Mouse (Mus musculus): ENCODE measurements around the gene Dpep2nb. TPM values are rescaled to one million over a fixed set of nuclear protein-coding genes. Genes with fewer than 3 reads are reported as not detected.
"Not testable (repeated sequence)": the region's sequence is repeated elsewhere in the genome, so short reads cannot be mapped to it uniquely, and the experiment has no call there.

Gene Dpep2nb
- total RNA-seq, 2 experiments from 2014 or later: 0.30 TPM; not detected in 1

DNA sequence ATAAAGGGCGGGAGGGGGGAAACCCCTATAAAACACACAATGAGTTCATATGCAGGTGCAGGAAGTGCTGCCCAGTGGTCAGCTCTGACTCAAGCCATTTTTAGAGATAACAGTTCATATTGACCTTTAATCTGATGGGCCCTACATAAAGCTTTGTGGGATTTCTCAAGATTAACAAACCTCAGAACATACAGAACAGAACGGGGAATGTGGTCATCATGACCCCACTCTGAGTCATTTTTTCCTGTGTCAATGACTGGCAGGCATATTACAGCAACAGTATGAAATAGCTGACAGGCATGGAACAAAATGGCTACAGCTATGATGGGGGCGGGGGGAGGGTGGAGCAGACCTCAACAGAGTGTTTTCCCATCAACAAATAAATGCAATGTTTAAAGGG, 1.4 kb upstream of the Dpep2nb start:
- DNase-seq: peak in 1 of 2 experiments; percentile 20

DNA sequence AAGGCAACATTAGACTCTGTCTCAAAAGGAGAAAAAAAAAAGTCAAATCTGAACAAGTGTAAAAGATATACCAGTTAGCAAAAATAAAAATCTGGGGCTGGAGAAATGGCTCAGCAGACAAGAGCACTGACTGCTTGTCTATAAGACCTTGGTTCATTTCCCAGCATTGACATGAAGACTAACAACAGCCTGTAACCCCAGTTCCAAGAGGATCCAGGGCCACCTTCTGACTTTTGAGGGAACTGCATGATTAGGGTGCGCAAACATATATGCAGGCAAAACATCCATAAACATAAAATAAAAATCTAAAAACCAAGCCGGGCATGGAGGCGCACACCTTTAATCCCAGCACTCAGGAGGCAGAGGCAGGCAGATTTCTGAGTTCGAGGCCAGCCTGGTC, 638 bp upstream of the Dpep2nb start:
- DNase-seq: no peak

DNA sequence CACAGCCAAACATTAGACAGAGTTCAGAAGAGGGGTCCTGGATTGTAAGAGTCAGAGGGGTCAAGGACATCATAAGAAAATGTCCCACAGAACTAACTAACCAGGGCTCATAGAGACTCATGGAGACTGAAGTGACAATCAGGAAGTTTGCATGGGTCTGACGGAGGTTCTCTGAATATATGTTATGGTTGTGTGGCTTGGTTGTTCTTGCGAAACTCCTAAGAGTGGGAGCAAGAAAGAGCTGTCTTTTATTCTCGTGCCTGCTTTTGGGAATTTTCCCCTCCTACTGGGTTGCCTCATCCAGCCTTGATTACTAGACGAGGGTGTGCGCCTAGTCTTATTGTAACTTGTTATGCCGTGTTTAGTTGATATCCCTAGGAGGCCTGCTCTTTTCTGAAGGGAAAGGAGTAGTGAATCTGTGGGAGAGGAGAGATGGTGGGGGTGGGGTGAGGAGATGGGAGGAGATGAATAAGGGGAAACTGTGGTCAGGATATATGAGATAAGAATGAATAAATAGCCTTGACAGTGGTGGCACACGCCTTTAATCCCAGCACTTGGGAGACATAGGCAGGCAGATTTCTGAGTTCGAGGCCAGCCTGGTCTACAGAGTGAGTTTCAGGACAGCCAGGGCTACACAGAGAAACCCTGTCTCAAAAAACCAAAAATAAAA, 1.1 kb downstream of the Dpep2nb start:
- DNase-seq: no peak

DNA sequence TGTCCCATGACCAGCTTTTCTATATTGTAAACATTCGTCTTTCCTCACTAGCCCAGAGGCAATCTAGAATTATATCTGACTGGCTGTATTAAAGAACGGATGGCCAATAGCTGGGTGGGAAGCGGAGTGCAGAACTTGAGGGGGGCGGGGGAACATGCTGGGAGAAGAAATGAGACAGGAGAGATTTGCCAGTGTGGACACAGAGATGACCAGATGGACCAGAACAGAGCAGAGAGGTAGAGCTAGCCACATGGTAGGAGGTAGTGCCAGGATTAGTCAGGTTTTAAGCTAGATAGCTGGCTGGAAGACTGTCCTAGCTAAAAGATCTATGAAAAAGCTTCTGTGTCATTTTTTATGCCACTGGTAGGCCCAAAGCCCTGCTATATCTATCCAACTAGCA, 3.9 kb downstream of the Dpep2nb start:
- no peak for DNase-seq

DNA sequence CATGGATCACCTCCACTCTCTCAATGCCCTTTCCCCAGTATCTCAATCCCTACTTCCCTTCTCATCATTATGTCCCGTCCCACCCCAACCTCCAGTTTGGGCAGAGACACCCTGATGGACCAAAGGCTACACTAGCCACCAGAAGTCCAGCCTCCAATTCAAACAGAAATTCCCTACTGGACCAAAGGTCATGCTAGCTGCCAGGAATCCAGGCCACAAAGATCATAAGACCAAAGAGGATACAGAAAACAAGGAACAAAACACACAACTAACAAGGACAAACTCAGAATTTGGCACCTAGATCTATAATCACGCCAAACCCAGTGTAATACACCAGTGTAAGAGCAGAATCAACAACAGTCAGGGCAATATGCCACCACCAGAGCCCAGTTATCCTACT, 6.8 kb downstream of the Dpep2nb start:
- peak in 1 of 2 experiments; percentile 36 for DNase-seq

DNA sequence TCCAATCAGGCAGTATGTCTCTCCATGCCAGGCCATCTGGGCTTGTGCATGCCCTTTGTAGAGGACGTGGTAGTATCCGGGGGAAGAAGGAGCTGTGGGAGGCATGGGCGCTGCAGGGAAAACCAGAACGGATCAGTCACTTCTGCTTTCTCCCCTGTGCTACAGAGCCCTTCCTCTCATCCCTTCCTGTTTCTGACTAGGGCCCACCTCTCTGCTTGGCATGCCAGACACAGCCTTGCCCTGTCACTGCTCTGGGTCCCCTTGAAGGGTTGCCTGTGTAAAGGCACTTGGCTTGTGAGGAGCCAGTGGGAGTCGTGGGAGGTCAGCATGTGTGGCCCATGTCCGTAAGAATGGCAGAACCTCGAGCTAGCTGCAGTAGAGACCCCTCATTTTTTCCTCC, 9.4 kb downstream of the Dpep2nb start:
- no peak for DNase-seq

DNA sequence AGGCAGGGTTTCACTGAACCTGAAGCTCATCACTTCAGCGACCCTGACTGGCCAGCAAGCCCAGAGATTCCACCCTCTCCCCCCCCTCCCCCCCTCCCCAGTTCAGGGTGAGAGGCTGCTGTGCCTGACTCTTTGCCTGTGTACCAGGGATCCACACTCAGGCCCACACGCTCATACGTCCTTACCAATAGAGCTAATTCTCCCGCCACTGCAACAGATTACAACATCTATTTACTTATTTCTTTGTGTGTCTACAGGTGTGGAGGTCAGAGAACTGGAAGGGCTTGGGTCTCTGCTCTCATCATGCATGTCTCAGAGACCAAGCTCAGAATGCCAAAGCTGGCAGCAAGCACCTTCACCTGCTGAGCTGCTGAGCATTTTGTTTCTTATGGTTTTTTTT, 12.5 kb downstream of the Dpep2nb start:
- no peak for DNase-seq

DNA sequence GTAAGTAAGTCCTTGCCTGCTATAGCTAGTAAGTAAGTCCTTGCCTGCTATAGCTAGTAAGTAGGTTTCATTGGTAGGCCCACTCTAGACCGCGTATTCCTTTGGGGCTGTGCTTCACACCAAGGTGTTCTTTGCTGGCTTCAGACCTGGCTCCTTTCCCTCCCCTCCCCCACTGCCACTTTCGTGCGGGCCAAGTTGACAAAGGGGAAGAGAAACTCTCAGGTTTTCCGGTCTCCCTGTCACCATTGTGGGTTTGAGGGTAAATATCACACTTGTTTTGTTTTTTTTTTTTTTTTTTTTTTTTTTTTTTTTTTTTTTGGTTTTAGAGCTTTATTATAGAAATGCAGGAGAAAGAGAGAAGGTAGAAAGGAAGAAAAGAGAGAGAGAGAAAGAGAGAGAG, 13.3 kb downstream of the Dpep2nb start:
- peak in 1 of 2 experiments; percentile 26 for DNase-seq

DNA sequence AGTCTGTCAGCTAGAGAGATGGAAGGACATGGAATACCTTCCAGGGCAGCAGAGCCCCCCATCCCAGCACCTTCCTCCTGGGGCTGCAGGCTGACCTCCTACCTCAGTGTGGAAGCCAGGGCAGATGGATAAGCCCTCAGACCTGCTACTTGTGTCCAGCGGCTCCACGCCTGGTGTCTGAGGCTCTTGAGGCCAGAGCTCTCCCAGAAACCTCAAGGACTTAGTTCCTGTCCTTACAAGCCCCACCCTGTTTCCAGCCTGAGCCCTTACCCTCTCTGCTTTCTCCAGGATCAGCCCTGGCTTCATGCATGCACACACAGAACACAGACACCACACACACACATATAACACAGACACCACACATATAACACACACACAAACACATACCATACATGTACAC, 14.2 kb downstream of the Dpep2nb start:
- no peak for DNase-seq

DNA sequence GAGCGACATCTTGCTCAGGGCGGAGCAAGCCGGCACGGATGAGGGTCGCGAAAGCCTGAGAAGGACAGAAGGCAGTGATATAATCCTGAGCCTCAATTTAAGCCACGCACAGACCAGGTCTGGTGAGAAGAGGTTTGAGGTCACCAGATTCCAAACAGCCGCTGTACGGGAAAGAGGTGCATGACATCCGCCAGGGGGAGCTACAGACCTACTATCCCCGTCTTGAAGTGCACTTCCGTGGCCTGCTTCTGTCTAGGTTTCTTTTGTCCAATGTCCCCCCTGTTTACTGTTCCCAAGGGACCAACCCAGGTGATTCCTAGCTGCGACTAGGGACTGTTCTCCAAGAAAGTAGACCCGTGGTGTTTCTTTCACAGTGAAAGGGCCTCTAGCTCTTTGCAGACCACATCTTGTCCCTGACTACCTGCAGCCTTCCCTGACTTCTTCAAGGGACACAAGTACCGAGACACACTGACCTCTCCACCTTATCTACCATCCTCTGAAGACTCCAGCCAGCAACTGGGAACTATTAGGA, 14.9 kb downstream of the Dpep2nb start, which contains the start of gene Dus2:
Gene Dus2, plus strand, starts transcription at position 482 of the 532 bp plus-strand sequence.
- peak; percentile 83 to 92 for DNase-seq

DNA sequence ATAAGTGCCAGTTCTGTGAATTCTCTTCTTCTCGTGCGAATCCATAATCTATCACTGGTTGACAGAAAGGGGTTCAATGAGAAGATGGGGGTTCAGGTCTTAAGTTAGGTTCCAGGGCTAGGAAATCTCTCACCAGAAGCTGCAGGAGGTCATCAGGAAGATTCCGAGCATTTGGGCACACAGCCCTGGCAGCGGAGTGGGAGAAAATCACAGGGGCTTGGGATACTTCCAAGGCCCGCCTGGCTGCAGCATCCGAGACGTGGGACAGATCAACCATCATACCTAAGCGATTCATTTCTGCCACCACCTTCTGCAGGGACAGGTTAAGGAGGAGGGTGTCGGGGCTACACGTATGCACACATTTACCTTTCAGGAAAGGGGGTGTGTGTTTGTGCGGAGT, 17.2 kb downstream of the Dpep2nb start:
- no peak for DNase-seq

DNA sequence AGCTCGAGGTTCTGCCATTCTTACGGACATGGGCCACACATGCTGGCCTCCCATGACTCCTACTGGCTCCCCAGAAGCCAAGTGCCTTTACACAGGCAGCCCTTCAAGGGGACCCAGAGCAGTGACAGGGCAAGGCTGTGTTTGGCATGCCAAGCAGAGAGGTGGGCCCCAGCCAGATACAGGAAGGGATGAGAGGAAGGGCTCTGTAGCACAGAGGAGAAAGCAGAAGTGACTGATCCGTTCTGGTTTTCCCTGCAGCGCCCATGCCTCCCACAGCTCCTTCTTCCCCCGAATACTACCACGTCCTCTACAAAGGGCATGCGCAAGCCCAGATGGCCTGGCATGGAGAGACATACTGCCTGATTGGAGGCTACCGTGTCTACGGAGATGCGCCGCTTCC, 22.4 kb downstream of the Dpep2nb start:
- DNase-seq: not testable (repeated sequence)

DNA sequence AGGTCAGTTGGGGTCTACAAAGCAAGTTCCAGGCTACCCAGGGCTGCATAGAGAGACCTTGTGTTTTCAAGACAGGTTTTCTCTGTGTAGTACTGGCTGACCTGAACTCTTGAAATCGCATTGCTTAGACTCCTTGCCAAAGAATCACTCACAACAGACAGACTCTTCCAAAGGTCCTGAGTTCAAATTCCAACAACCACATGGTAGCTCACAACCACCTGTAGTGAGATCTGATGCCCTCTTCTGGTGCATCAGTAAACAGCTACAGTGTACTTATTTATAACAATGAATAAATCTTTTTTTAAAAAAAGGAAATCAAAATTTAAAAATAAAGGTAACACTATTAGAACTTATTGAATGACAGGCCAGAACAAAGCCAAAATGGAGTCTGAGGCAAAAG, 24.6 kb downstream of the Dpep2nb start:
- no peak for DNase-seq

DNA sequence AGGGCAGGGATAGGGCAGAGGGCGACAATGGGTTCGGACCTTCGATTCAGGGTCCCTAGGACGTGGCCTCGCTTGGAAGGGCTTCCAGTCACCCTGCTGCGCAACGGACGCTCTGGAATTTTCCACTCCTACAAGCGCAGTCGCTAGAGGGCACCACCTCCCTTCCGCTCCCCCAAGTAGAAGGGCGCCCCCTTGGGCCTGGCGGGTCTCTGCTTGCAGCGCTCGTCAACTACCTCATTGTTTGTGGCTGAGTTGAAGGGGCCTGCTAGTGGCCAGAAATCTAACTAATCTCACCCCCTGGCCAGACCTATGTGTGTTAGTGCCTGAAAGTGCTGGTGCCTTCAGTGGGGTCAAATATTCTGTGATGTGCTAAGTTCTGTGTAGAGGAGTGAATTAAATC, 26.4 kb downstream of the Dpep2nb start, which contains the start of gene Dpep3:
Gene Dpep3, minus strand, starts transcription at position 105 of the 400 bp plus-strand sequence.
- DNase-seq: no peak

DNA sequence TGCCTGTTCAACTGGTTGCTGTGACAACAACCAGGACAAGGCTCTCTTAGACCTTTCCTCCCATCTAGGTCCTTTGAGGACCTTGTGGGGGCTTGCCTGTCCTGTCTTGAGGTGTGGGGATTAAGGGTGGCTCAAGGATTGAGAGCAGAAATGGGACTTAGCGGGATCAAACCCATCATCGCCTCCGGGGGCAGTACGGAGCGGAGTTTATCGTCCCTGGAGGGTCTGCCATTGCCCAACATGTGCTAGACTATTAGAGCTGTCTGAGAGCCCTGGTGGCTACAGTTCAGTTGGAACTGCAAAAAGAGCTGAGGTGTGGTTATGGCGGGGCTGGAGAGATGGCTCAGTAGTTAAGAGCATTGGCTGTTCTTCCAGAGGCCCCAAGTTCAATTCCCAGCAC, 30.4 kb downstream of the Dpep2nb start:
- DNase-seq: no peak

DNA sequence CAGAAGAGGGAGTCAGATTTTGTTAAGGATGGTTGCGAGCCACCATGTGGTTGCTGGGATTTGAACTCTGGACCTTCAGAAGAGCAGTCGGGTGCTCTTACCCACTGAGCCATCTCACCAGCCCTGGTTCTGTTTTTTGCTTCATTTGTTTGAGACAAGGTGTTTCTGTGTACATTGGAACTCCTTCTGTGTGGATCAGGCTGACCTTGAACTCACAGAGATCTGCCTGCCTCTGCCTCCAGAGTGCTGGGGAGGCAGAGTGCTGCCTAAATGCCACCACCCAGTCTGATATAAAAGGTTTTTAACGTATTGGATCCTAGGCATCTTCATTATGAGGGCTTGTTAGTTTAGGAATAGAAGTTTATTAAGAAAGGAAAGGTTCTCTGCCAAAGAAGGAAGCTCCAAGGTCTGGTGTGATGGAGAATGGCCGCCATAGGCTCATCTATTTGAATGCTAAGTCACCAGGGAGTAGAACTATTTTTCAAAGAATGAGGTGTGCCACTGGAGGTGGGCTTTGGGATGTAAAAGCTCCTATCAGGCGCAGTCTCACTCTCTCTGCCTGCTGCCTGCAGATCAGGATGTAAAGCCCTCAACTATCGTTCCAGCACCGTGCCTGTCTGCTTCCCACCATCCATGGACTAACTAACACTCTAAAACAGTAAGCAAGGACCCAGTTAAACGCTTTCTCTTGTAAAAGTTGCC, 34.6 kb downstream of the Dpep2nb start:
- DNase-seq: no peak

DNA sequence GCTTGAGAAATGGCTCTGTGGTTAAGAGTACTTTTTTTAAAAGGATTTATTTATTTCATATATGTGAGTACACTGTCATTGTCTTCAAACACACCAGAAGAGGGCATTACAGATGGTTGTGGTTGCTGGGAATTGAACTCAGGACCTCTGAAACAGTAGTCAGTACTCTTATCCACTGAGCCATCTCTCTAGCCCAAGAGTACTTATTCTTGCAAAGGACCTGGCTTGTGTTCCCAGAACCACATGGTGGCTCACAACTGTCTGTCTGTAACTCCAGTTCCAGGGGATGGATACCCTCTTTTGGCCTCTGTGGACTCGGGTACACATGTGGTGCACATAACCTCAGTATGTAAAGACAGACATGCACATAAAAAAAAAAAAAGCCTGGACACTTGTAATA, 36.4 kb downstream of the Dpep2nb start:
- DNase-seq: no peak

DNA sequence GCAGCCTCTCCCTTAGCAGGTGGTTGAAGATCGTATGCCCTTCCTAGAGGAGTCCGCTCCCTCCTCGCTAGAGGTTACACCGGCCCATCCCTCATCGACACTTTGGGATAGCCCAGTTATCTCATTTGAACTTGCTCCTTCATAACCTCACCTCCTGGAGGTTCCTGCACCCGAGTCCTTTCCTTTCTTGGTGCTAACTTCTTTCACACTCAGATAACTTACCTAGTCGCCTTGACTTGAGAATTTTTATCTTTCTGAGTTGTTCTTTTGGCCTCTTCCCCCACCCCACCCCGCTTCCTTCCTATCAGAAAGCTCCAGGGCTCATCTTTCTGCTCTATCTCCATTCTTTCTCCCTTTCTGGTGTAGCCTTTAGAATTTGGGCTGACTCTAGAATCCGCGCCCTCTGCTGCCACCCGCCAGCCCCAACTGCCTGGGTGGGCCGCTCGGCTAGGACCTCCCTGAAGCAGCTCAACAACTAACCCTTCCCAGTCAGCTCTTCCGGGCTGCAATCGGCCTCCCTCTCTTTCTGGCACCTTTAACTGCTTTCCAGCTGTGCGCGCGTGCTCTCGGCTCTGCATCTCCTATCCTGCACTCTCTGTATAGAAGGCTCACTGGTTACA, 39.0 kb downstream of the Dpep2nb start:
- DNase-seq: peak in 1 of 2 experiments; percentile 29

DNA sequence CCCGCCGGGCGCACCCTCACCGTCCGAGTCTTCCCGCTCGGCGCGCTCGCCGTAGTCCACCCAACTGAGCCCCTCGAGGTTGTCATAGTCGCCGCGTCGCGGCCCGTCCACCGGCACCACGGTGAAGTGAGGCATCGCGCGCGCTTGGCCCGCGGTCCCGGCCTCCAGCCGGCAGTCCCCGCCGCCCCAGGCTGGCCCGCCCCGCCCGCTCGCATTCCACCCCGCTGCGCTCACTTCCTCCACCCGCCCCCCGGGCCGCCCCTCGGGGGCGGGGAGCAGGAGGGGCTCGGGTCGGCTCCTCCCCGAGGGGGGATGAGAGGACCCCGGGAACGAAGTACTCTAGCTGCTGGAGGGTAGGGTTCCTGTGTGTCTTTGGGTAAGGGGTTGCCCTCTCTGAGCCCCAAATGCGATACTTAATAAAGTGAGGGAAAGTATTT, 39.9 kb downstream of the Dpep2nb start, which contains the start of gene Slc12a4:
Gene Slc12a4, minus strand, starts transcription at position 193 of the 437 bp plus-strand sequence.
- peak; percentile 88 to 93 for DNase-seq

DNA sequence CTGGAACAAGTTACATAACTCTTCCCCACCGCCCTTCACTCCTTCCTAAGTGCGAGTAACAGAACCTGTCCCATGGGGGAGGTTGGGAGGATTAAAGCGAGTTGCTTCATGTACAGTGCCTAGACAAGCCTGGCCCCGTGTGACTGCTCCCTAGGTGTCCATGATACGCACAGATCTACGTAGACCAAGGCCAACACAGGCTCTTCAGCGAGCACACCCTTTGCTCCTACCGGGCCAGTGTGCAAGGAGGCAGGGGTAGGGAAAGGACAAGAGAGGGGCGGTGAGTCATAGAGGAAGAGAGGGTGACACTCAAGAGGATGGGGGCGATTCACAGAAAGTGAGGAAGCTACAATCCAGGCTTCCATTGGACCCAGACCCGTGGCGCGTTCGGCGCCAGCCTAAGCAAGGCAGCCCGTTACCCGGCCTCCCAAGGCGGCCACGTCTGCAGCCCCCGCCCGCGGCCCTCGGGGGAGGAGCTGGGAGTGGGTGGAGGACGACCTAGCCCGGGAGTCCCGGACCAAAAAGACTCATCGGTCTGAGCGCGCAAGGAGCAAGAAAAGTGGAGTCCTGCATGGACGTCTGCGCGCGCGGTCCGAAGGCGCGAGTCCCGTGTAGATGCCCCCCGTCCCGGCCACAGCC, 40.4 kb downstream of the Dpep2nb start:
- peak; percentile 74 to 79 for DNase-seq

DNA sequence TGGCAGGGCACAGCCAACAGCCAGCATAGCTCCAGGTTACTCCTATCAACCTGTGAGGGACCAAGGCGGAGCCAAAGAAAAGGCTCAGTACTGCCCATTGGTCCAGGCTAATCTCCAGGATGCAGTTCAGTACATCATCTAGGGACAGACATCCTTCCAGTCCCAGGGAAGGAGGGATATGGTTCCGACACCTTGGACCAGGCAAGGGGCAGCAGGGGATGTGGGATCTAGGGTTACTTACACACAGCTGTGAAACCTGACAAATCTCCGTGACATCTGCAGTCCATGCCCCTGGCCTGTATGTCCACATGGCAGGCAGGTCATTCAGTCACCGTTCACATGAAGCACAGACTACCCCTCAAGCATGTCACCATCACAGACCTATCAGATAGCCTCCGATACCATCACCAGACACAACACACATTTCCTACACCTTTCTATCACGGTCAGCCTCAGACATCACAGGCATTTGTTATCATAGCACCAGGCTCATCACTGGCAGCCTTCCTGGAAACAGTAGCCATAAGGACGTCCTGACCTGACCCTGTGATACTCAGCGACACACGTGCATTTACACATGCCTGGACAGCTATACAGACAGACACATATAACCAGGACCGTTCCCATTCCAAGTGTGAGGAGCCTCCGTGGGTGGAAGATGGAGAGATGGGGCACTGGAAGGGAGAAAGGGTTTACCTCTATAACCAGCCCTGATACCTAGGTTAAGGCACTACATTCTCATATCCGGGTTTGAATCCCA, 41.1 kb downstream of the Dpep2nb start:
- no peak for DNase-seq

DNA sequence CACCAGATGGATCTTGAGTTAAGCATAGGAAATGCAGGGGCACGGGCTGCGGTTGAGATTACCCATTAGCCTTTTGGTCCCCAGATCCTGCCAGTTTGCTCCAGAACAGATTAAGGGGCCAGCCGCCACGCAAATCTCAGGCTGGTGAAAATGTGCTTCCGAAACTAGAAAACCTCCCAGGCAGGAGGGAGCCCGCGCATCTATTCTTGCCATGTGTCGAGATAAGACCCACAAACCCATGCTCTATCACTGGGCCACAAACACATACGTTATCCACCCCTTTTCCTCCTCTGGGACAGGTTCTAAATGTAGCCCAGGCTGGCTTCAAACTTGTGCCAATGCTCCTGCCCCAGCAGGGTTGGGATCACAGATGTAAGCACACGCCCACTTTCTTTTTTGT, 44.2 kb downstream of the Dpep2nb start:
- DNase-seq: no peak
